Mouse (Mus musculus) kidney, adult 2 months (tissue): ENCODE data around the gene Polr1e. TPM values are rescaled to one million over a fixed set of nuclear protein-coding genes. Genes with fewer than 3 reads are reported as not detected.
"Not testable (repeated sequence)": the region's sequence is repeated elsewhere in the genome, so short reads cannot be mapped to it uniquely, and the experiment has no call there.

Source experiments
- DNase-seq: peaks from one replicate; pipeline ENCODE4 v3.0.0; 2021
- H3K27ac ChIP-seq: fragments of 200-500 bp; 2 replicates; pipeline ENCODE4 v1.5.1; 2012; ENCODE audit warnings: low read depth, low read length, control low read depth, inconsistent platforms; ENCODE audit not compliant: insufficient read depth
- H3K27me3 ChIP-seq: fragments of 200-500 bp; replicated peaks from 2 replicates; pipeline ENCODE4 v1.6.1; 2012; ENCODE audit warnings: mild to moderate bottlenecking, moderate library complexity, low read length, inconsistent platforms; ENCODE audit not compliant: control insufficient read depth, insufficient read depth
- H3K36me3 ChIP-seq: fragments of 200-500 bp; 2 replicates; pipeline ENCODE4 v1.6.1; 2012; ENCODE audit warnings: mild to moderate bottlenecking, moderate library complexity, low read length, inconsistent platforms; ENCODE audit not compliant: control insufficient read depth, insufficient read depth
- H3K4me1 ChIP-seq: fragments of 200-500 bp; 2 replicates; pipeline ENCODE4 v1.6.1; 2011; ENCODE audit warnings: low read length; ENCODE audit not compliant: control insufficient read depth, insufficient read depth
- H3K4me3 ChIP-seq: fragments of 200-500 bp; 2 replicates; pipeline ENCODE4 v1.5.1; 2011; ENCODE audit warnings: mild to moderate bottlenecking, low read depth, low read length, control low read depth; ENCODE audit not compliant: insufficient read depth
- CTCF ChIP-seq: fragments of 200-500 bp; conservative IDR thresholded peaks from 2 replicates; pipeline ENCODE4 v1.5.1; 2011; ENCODE audit warnings: low read depth, mild to moderate bottlenecking, control low read depth, low read length, moderate library complexity, mixed read lengths; ENCODE audit not compliant: insufficient read depth, insufficient read length
- POLR2A ChIP-seq: fragments of 200-500 bp; IDR thresholded peaks from one replicate; pipeline ENCODE4 v1.6.1; 2011; ENCODE audit warnings: low read depth, low read length, control low read depth
- WGBS: fragments of 180-500 bp; shearing (Covaris S2); methylation state at CpG from one replicate; pipeline ENCODE4 v1.1.7; 2018; 5-methylcytosine and 5-hydroxymethylcytosine counted together
- polyA plus RNA-seq: library from polyadenylated mRNA; depleted of rRNA; stranded (reverse); fragments of >200 nt; gene quantifications from 2 replicates; pipeline ENCODE4 v1.2.3, GENCODE M21; 2012; rRNA removed

The Polr1e gene
- polyA plus RNA-seq, 1 experiment, result 6.2 TPM

- Histone ChIP-seq H3K36me3 (no peaks in the 10 kb centered on the region), H3K27me3 (no peaks in the 10 kb centered on the region), H3K4me1 (peaks cover 21% of the 10 kb centered on the region; the same call in 1 of the 2 replicates), H3K4me3 (no peak overlapping the region), H3K27ac (no peak overlapping the region)
- 83% methylated on average over 6 of the region's 6 CpGs for WGBS
- no peak for DNase-seq
- TF ChIP-seq POLR2A (no peak), CTCF (no peak)
Observed at GRCm38 (mm10) chr4:45073544-45073943, 55.2 kb downstream of the Polr1e start.

GRCm38 (mm10) chr4:45081041-45081440, 62.7 kb downstream of the Polr1e start:
- H3K36me3 ChIP-seq, H3K4me3 ChIP-seq, H3K27me3 ChIP-seq, DNase-seq, H3K27ac ChIP-seq: not testable (repeated sequence)
- 81% methylated on average over 4 of the region's 4 CpGs for WGBS
- H3K4me1 ChIP-seq, result peaks cover 11% of the 10 kb centered on the region

- H3K36me3 ChIP-seq, result no peaks in the 10 kb centered on the region
- TF ChIP-seq POLR2A, result no peak
- TF ChIP-seq CTCF, result no peak
- 85% methylated on average over 9 of the region's 9 CpGs for WGBS
- no peak overlapping the region for H3K4me3 ChIP-seq
- DNase-seq, result no peak
- peaks cover 11% of the 10 kb centered on the region for H3K4me1 ChIP-seq
- H3K27me3 ChIP-seq, result no peaks in the 10 kb centered on the region
- H3K27ac ChIP-seq, result no peak overlapping the region
Observed at GRCm38 (mm10) chr4:45082951-45083350, 64.6 kb downstream of the Polr1e start.

GRCm38 (mm10) chr4:45083487-45083886, 65.1 kb downstream of the Polr1e start:
- 14% methylated on average over 8 of the region's 8 CpGs for WGBS
- H3K27me3 ChIP-seq, result no peaks in the 10 kb centered on the region
- DNase-seq, result no peak
- peak overlapping the region; percentile 84; the same call in 1 of the 2 replicates for H3K4me3 ChIP-seq
- no peaks in the 10 kb centered on the region for H3K36me3 ChIP-seq
- TF ChIP-seq CTCF, result no peak
- TF ChIP-seq POLR2A, result no peak
- H3K27ac ChIP-seq, result no peak overlapping the region
- H3K4me1 ChIP-seq, result peaks cover 11% of the 10 kb centered on the region

- H3K27ac ChIP-seq, result no peak within 1 kb of the TSS
Observed at GRCm38 (mm10) chr4:45084021-45084894, 65.9 kb downstream of the Polr1e start, which contains the start of gene Fbxo10. Gene Fbxo10 (minus strand): TSS chr4:45084604.

GRCm38 (mm10) chr4:45084895-45085290, 66.5 kb downstream of the Polr1e start:
- no peak for DNase-seq
- Histone ChIP-seq H3K4me3 (peak overlapping the region; percentile 84), H3K4me1 (peaks cover 11% of the 10 kb centered on the region), H3K27me3 (no peaks in the 10 kb centered on the region), H3K36me3 (no peaks in the 10 kb centered on the region), H3K27ac (no peak overlapping the region)
- TF ChIP-seq CTCF, result no peak
- TF ChIP-seq POLR2A, result no peak
- WGBS, result 34% methylated on average over 8 of the region's 8 CpGs

More at GRCm38 (mm10) chr4:45084021-45084894, 65.9 kb downstream of the Polr1e start, which contains the start of gene Fbxo10:
- WGBS, result under 1% methylated on average over 75 of the region's 77 CpGs
- Histone ChIP-seq H3K27me3 (no peaks in the 10 kb centered on the region), H3K36me3 (no peaks in the 10 kb centered on the region), H3K4me1 (peaks cover 11% of the 10 kb centered on the region), H3K4me3 (peak within 1 kb of the TSS; percentile 84)
- TF ChIP-seq CTCF, result no peak
- TF ChIP-seq POLR2A, result no peak
- DNase-seq, result peak; percentile 96

Other genes with a start within 250 kb of the Polr1e start
- 334 and 342 TPM in 2 replicates for gene Grhpr, start 37.2 kb upstream of the Polr1e start, polyA plus RNA-seq
- 11.8 and 12.8 TPM in 2 replicates for gene Zbtb5, start 6.2 kb upstream of the Polr1e start, polyA plus RNA-seq
- 18.6 and 19.6 TPM in 2 replicates for gene Fbxo10, start 66.0 kb downstream of the Polr1e start, polyA plus RNA-seq
- 121 and 155 TPM in 2 replicates for gene Tomm5, start 89.5 kb downstream of the Polr1e start, polyA plus RNA-seq
- 0.46 and 0.56 TPM in 2 replicates for gene Frmpd1, start 166.3 kb downstream of the Polr1e start, polyA plus RNA-seq